Mouse (Mus musculus) skeletal muscle tissue, adult 2 months (tissue): ENCODE measurements at regions not wholly inside any gene's neighbourhood (a gene's known extent, or its start where the extent isn't known, plus 50 kb on each side); places are given as distances from the start of the nearest gene placed in this dataset.
"Not testable (repeated sequence)": the region's sequence is repeated elsewhere in the genome, so short reads cannot be mapped to it uniquely, and the experiment has no call there.

Source experiments
- DNase-seq: peaks from one replicate; pipeline ENCODE4 v3.0.0-alpha.2; 2012; ENCODE audit warnings: low read depth, low spot score

- peak; percentile 51 for DNase-seq
These were observed 68.3 kb downstream of the Hsp90b1 start for GRCm38 (mm10) chr10:86636953-86637376.

DNA sequence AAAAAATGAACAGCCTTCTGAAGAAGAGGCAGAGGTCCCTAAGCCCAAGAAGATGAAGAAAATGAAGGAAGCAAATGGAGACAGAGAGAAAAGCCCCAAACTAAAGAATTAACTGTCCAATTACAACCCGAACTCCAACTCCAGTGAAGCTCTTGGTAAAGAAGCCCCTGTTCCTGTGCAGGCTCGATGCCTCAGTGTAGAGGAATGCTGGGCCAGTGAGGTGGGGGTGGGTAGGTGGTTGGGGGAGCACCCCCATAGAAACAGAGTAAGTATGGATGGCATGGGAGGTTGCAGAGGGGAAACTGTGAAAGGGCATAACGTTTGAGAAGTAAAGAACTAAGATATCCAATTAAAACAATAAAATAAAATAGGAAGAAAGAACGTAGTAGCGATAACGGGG is 68.8 kb downstream of the Hsp90b1 start:
- not testable (repeated sequence) for DNase-seq

DNA sequence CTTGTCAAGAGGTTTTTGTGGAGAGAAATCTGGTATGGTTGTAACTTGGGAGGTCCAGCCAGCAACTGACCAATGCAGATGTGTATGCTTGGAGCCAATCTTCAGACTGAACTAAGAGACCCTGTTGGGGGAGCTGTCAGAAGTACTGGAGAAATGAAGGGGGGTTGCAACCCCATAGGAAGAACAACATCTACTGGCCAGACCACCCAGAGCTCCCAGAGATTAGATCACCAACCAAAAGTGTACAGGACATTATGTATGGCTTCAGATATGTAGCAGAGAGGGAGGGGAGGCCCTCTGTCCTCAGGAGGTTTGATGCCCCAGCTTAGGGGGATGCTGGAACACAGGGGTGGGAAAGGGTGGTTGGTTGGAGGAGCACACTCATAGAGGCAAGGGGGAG is 78.6 kb downstream of the Hsp90b1 start:
- DNase-seq, result not testable (repeated sequence)

DNA sequence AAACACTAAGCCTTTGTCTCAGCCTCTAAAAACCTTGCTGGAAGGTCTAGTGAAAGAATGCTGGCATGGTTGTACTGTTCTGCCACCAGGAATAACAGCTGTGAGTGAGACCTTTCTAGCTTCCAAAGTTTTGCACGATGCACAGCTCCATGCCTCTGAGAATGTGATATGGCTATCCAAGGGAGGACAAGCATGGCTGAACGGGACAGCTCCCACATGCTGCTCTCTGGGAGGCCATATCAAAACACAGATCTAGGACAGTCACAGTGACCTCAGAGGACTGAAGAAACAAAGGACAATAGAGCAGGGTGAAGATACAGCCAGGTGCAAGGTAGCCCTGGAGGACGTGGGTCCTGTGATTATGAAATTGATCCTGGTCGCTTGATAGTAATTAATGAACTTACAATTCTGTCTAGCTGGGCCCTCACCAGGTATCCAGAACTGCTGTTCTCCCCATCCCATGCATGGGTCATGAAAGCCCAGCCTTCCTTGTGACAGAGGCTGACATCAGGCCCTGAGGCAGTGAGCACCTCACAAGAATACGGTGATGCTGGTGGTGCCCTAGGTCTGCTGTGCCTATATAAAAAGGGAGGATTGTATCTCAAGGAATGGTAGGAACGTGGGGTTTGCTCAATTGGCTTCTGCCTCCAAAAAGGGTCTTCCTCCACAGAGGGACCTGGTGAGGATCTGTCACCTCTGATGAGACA is 87.2 kb downstream of the Hsp90b1 start:
- DNase-seq, result not testable (repeated sequence)

GRCm38 (mm10) chr10:86612341-86612740 is 93.0 kb downstream of the Hsp90b1 start:
- DNase-seq, result not testable (repeated sequence)

GRCm38 (mm10) chr10:86610027-86610426 is 95.3 kb downstream of the Hsp90b1 start:
- DNase-seq, result not testable (repeated sequence)

- not testable (repeated sequence) for DNase-seq
These were observed 102.1 kb upstream of the Syn3 start for GRCm38 (mm10) chr10:86600843-86601242.

GRCm38 (mm10) chr10:86599991-86600390 is 101.3 kb upstream of the Syn3 start:
- not testable (repeated sequence) for DNase-seq

GRCm38 (mm10) chr10:86590211-86590610 is 91.5 kb upstream of the Syn3 start:
- not testable (repeated sequence) for DNase-seq

DNA sequence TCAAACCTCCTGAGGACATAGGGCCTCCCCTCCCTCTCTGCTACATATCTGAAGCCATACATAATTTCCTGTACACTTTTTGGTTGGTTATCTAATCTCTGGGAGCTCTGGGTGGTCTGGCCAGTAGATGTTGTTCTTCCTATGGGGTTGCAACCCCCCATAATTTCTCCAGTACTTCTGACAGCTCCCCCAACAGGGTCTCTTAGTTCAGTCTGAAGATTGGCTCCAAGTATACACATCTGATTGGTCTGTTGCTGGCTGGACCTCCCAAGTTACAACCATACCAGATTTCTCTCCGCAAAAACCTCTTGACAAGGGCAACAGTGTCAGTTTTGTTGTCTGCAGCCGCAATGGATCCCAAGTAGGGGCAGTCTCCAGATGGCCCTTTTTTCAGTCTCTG is 68.2 kb upstream of the Syn3 start:
- not testable (repeated sequence) for DNase-seq

- no peak for DNase-seq
These were observed 57.1 kb upstream of the Syn3 start for GRCm38 (mm10) chr10:86555843-86556242.
